Mouse (Mus musculus) layer of hippocampus, adult 18-20 months (tissue): ENCODE measurements around the gene Nlrp6. TPM values are rescaled to one million over a fixed set of nuclear protein-coding genes. Genes with fewer than 3 reads are reported as not detected.
"Not testable (repeated sequence)": the region's sequence is repeated elsewhere in the genome, so short reads cannot be mapped to it uniquely, and the experiment has no call there.

Experiments
- DNase-seq, 2 experiments: peaks; one replicate each; pipeline ENCODE4 v3.0.0; 2022; ENCODE audit warnings: low spot score in 2 of 2
- total RNA-seq, 2 experiments: library from RNA; stranded (reverse); gene quantifications; 2 replicates each; pipeline ENCODE4 v1.2.3; 2021

The Nlrp6 gene
- total RNA-seq, 2 experiments from 2014 or later: 0.48 to 0.50 TPM

GRCm38 (mm10) chr7:140971479-140972171 is 50.9 kb downstream of the Nlrp6 start:
- no peak for DNase-seq

- no peak for DNase-seq
These were observed 52.9 kb downstream of the Nlrp6 start for GRCm38 (mm10) chr7:140973396-140974165.

GRCm38 (mm10) chr7:140974940-140975339 is 54.2 kb downstream of the Nlrp6 start:
- DNase-seq: no peak

GRCm38 (mm10) chr7:140975465-140975864 is 54.8 kb downstream of the Nlrp6 start:
- no peak for DNase-seq

DNA sequence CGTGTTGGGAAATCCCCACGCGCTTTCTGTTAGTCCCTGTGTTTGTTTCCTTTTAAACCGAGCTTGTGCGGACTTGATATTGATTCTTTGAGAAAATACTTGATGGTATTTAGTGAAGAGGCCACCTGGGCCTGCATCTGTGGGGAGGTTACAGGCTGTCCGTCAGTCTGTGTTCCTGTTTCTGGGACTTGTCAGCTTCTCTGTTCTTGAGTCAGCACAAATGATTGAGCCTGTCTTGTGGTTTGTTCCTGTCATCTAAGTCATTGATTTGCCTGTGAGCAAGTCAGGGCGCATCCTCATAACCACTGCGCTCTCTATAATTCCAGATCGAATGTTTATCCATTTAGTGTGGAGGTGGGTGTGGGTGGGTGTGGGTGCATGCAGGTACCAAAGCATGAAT is 56.0 kb downstream of the Nlrp6 start:
- not testable (repeated sequence) for DNase-seq

Other genes with a start within 250 kb of the Nlrp6 start
- gene Olfr45, start 239.0 kb upstream of the Nlrp6 start, total RNA-seq: under 1 TPM in 1 of 2 experiments, not detected in 1; 0.10 TPM
- not detected for gene Olfr541, start 223.6 kb upstream of the Nlrp6 start, total RNA-seq
- not detected for gene Cyp2e1, start 157.2 kb upstream of the Nlrp6 start, total RNA-seq
- not detected for gene Syce1, start 133.1 kb upstream of the Nlrp6 start, total RNA-seq
- gene Zfp941, start 98.7 kb upstream of the Nlrp6 start, total RNA-seq: 10 to 100 TPM; 12.8 to 14.9 TPM
- gene Urah, start 85.9 kb upstream of the Nlrp6 start, total RNA-seq: 1 to 10 TPM in 1 of 2 experiments, under 1 TPM in 1; 0.99 to 2.3 TPM
- not detected for gene Scgb1c1, start 75.4 kb upstream of the Nlrp6 start, total RNA-seq
- not detected for gene Odf3, start 73.1 kb upstream of the Nlrp6 start, total RNA-seq
- gene Gm45785, start 64.6 kb upstream of the Nlrp6 start, total RNA-seq: 1 to 10 TPM in 1 of 2 experiments, under 1 TPM in 1; 0.37 to 1.2 TPM
- gene Ric8a, start 63.9 kb upstream of the Nlrp6 start, total RNA-seq: 10 to 100 TPM; 68.9 to 73.1 TPM
- gene Bet1l, start 63.3 kb upstream of the Nlrp6 start, total RNA-seq: 10 to 100 TPM; 24.7 to 26.2 TPM
- gene Psmd13, start 38.9 kb upstream of the Nlrp6 start, total RNA-seq: 100 to 1,000 TPM; 104 to 112 TPM
- 10 to 100 TPM; 75.3 to 75.8 TPM for gene Sirt3, start 38.6 kb upstream of the Nlrp6 start, total RNA-seq
- gene Cox8b, start 20.5 kb upstream of the Nlrp6 start, total RNA-seq: 1 to 10 TPM; 1.2 to 3.7 TPM
- gene Pgghg, start 20.5 kb downstream of the Nlrp6 start, total RNA-seq: 1 to 10 TPM; 4.0 to 4.6 TPM
- not detected for gene Ifitm5, start 29.4 kb downstream of the Nlrp6 start, total RNA-seq
- gene Gm45717, start 35.0 kb downstream of the Nlrp6 start, total RNA-seq: not detected
- gene Ifitm2, start 35.1 kb downstream of the Nlrp6 start, total RNA-seq: 10 to 100 TPM; 11.0 to 12.9 TPM
- 1 to 10 TPM; 1.1 to 1.7 TPM for gene Ifitm1, start 46.3 kb downstream of the Nlrp6 start, total RNA-seq
- gene Ifitm3, start 89.9 kb downstream of the Nlrp6 start, total RNA-seq: 10 to 100 TPM in 1 of 2 experiments, 1 to 10 TPM in 1; 8.0 to 11.4 TPM
- not detected for gene Ifitm6, start 97.0 kb downstream of the Nlrp6 start, total RNA-seq
- gene Gm17387, start 108.2 kb downstream of the Nlrp6 start, total RNA-seq: not detected
- 10 to 100 TPM; 84.2 to 86.8 TPM for gene B4galnt4, start 140.2 kb downstream of the Nlrp6 start, total RNA-seq
- not detected for gene Pkp3, start 157.3 kb downstream of the Nlrp6 start, total RNA-seq
- gene Sigirr, start 179.7 kb downstream of the Nlrp6 start, total RNA-seq: 1 to 10 TPM; 1.9 to 2.1 TPM
- not detected for gene Ano9, start 196.9 kb downstream of the Nlrp6 start, total RNA-seq
- gene Ptdss2, start 201.5 kb downstream of the Nlrp6 start, total RNA-seq: 10 to 100 TPM; 47.4 to 50.6 TPM